ENCODE assay signal across 9 mouse cellular contexts in genomic region chr15:77359084-77359483, GRCm38 (mm10). TPM values are rescaled to one million over a fixed set of nuclear protein-coding genes. Genes with fewer than 3 reads are reported as not detected.
A peak's percentile ranks its signal among the peaks of the same experiment; 100 is the strongest.
DNase-seq lines count a peak whose midpoint lies in the region; ATAC-seq lines count a peak whose summit lies in the region.
"Had no signal": no experiment of that assay in that cellular context is flagged by ENCODE, and none has a peak within 500 bp of the region (broad histone marks: within the 10 kb centered on the region; RNA-seq: fewer than 3 reads in every experiment).

No protein-coding gene starts in this region.

- WGBS in kidney, embryonic 14.5 days: 31% methylated on average over 6 of the region's 6 CpGs
- 18% methylated on average over 6 of the region's 6 CpGs for WGBS in embryonic facial prominence, embryonic 13.5 days
- WGBS in intestine, embryonic 14.5 days: 30% methylated on average over 6 of the region's 6 CpGs
- WGBS in neural tube, embryonic 12.5 days: 14% methylated on average over 6 of the region's 6 CpGs

- peaks cover 21% of the 10 kb centered on the region for H3K4me1 ChIP-seq in kidney, embryonic 14.5 days (ENCODE audit: control insufficient read depth, insufficient read depth, low read length)
- H3K4me1 ChIP-seq in embryonic facial prominence, embryonic 13.5 days: peaks cover 77% of the 10 kb centered on the region
- peaks cover 30% of the 10 kb centered on the region for H3K4me1 ChIP-seq in intestine, embryonic 14.5 days (replicated peaks; ENCODE audit: control insufficient read depth, insufficient read depth, low read length)
- peaks cover 42% of the 10 kb centered on the region for H3K4me1 ChIP-seq in neural tube, embryonic 12.5 days

- H3K9me3 ChIP-seq in kidney, embryonic 14.5 days (ENCODE audit: control insufficient read depth, low read length): no peaks in the 10 kb centered on the region
- no peaks in the 10 kb centered on the region for H3K9me3 ChIP-seq in embryonic facial prominence, embryonic 13.5 days
- no peaks in the 10 kb centered on the region for H3K9me3 ChIP-seq in intestine, embryonic 14.5 days (ENCODE audit: control insufficient read depth, low read length)
- H3K9me3 ChIP-seq in neural tube, embryonic 12.5 days: no peaks in the 10 kb centered on the region

- H3K4me3 ChIP-seq in kidney, embryonic 14.5 days (ENCODE audit: low read length): peak overlapping the region; percentile 30; the same call in 1 of the 2 replicates
- H3K4me3 ChIP-seq in embryonic facial prominence, embryonic 13.5 days: peak overlapping the region; percentile 31
- 0 out of 2 replicates have a peak overlapping the region, but pooled peaks have one; percentile 20 for H3K4me3 ChIP-seq in intestine, embryonic 14.5 days (ENCODE audit: low read depth, low read length)
- H3K4me3 ChIP-seq in neural tube, embryonic 12.5 days: 0 out of 2 replicates have a peak overlapping the region, but pooled peaks have one; percentile 27

- no peak overlapping the region for H3K27ac ChIP-seq in kidney, embryonic 14.5 days (ENCODE audit: low read depth, low read length)
- H3K27ac ChIP-seq in embryonic facial prominence, embryonic 13.5 days: peak overlapping the region; percentile 93
- H3K27ac ChIP-seq in intestine, embryonic 14.5 days (ENCODE audit: low read depth): no peak overlapping the region
- 0 out of 2 replicates have a peak overlapping the region, but pooled peaks have one; percentile 3 for H3K27ac ChIP-seq in neural tube, embryonic 12.5 days

- no peaks in the 10 kb centered on the region for H3K36me3 ChIP-seq in kidney, embryonic 14.5 days (ENCODE audit: control insufficient read depth, insufficient read depth, low read length)
- no peaks in the 10 kb centered on the region for H3K36me3 ChIP-seq in embryonic facial prominence, embryonic 13.5 days
- H3K36me3 ChIP-seq in intestine, embryonic 14.5 days (ENCODE audit: control insufficient read depth, insufficient read depth, low read length): no peaks in the 10 kb centered on the region
- H3K36me3 ChIP-seq in neural tube, embryonic 12.5 days: no peaks in the 10 kb centered on the region

- H3K27me3 ChIP-seq in kidney, embryonic 14.5 days (ENCODE audit: control insufficient read depth, insufficient read depth, low read length): no peaks in the 10 kb centered on the region; the same call in 1 of the 2 replicates
- H3K27me3 ChIP-seq in embryonic facial prominence, embryonic 13.5 days: no peaks in the 10 kb centered on the region
- no peaks in the 10 kb centered on the region for H3K27me3 ChIP-seq in intestine, embryonic 14.5 days (replicated peaks; ENCODE audit: control insufficient read depth, insufficient read depth, low read length)
- H3K27me3 ChIP-seq in neural tube, embryonic 12.5 days (replicated peaks): no peaks in the 10 kb centered on the region

- no peak for DNase-seq in kidney, adult 11 months
- DNase-seq in intestine, embryonic 14.5 days (ENCODE audit: low spot score): no peak
- no peak for DNase-seq in layer of hippocampus, adult 9-10 months (ENCODE audit: low spot score)
- DNase-seq in spleen, postnatal 36 days (ENCODE audit: low spot score in 2 of 2): no peak
- DNase-seq in thymus, adult 18-20 months: no peak

- peak overlapping the region; percentile 48 for H3K4me2 ChIP-seq in kidney, embryonic 14.5 days (replicated peaks; ENCODE audit: low read depth, low read length)
- H3K4me2 ChIP-seq in embryonic facial prominence, embryonic 13.5 days: peak overlapping the region; percentile 58
- H3K4me2 ChIP-seq in intestine, embryonic 14.5 days (ENCODE audit: low read length): peak overlapping the region; percentile 49
- H3K4me2 ChIP-seq in neural tube, embryonic 12.5 days (replicated peaks): peak overlapping the region; percentile 57

- ATAC-seq in kidney, embryonic 14.5 days (ENCODE audit: low FRiP score, low TSS enrichment): no peak
- no peak for ATAC-seq in embryonic facial prominence, embryonic 13.5 days (ENCODE audit: insufficient number of reproducible peaks, insufficient read depth, low FRiP score, low TSS enrichment, low read depth)
- ATAC-seq in intestine, embryonic 14.5 days (replicated peaks; ENCODE audit: low FRiP score, low TSS enrichment, low read depth): no peak
- ATAC-seq in neural tube, embryonic 12.5 days (ENCODE audit: low FRiP score, low read depth): peak; percentile 22; the same call in 1 of the 2 replicates
- ATAC-seq: inflammation-experienced regulatory T-cells, adult 6 months had no signal

- H3K9ac ChIP-seq in kidney, embryonic 14.5 days (ENCODE audit: low read depth, low read length): peak overlapping the region; percentile 51; the same call in 1 of the 2 replicates
- H3K9ac ChIP-seq in embryonic facial prominence, embryonic 13.5 days: peak overlapping the region; percentile 71
- H3K9ac ChIP-seq in intestine, embryonic 14.5 days (ENCODE audit: low read length): peak overlapping the region; percentile 34
- peak overlapping the region; percentile 47 for H3K9ac ChIP-seq in neural tube, embryonic 12.5 days

RNA-seq across cellular contexts. Expression of gene Apol7a, which starts 39.8 kb away (rescaled TPM):
- polyA plus RNA-seq in kidney, embryonic 14.5 days (2014; fragmentation: Nextera tagmentation; extraction: Ambion mirVana): not detected in 2 replicates
- polyA plus RNA-seq in embryonic facial prominence, embryonic 13.5 days (2015; fragmentation: Nextera tagmentation; extraction: Ambion mirVana): not detected in 2 replicates
- 8.9 and 9.7 TPM in 2 replicates for polyA plus RNA-seq in intestine, embryonic 14.5 days (2014; fragmentation: Nextera tagmentation; extraction: Ambion mirVana)
- polyA plus RNA-seq in neural tube, embryonic 12.5 days (2016; fragmentation: Nextera tagmentation; extraction: Ambion mirVana): not detected in 2 replicates
- polyA plus RNA-seq: inflammation-experienced regulatory T-cells, adult 6 months had no signal

RNA-seq across cellular contexts. Expression of gene Apol9a, which starts 51.9 kb away (rescaled TPM):
- not detected in 2 replicates for polyA plus RNA-seq in kidney, embryonic 14.5 days (2014; fragmentation: Nextera tagmentation; extraction: Ambion mirVana)
- polyA plus RNA-seq in embryonic facial prominence, embryonic 13.5 days (2015; fragmentation: Nextera tagmentation; extraction: Ambion mirVana): 0.15 TPM in 1 of 2 replicates, not detected in the other
- polyA plus RNA-seq in intestine, embryonic 14.5 days (2014; fragmentation: Nextera tagmentation; extraction: Ambion mirVana): 0.26 and 0.43 TPM in 2 replicates
- polyA plus RNA-seq in neural tube, embryonic 12.5 days (2016; fragmentation: Nextera tagmentation; extraction: Ambion mirVana): 0.24 TPM in 1 of 2 replicates, not detected in the other

RNA-seq across cellular contexts. Expression of gene Rbfox2, which starts 52.3 kb away (rescaled TPM):
- polyA plus RNA-seq in kidney, embryonic 14.5 days (2014; fragmentation: Nextera tagmentation; extraction: Ambion mirVana): 57.6 and 64.6 TPM in 2 replicates
- 57.8 and 66.7 TPM in 2 replicates for polyA plus RNA-seq in embryonic facial prominence, embryonic 13.5 days (2015; fragmentation: Nextera tagmentation; extraction: Ambion mirVana)
- polyA plus RNA-seq in intestine, embryonic 14.5 days (2014; fragmentation: Nextera tagmentation; extraction: Ambion mirVana): 67.8 and 72.2 TPM in 2 replicates
- 148 and 159 TPM in 2 replicates for polyA plus RNA-seq in neural tube, embryonic 12.5 days (2016; fragmentation: Nextera tagmentation; extraction: Ambion mirVana)
- polyA plus RNA-seq: inflammation-experienced regulatory T-cells, adult 6 months had no signal

Comparison
In these comparisons a context has a peak if more than half of its experiments do, and no peak if none do; other contexts are left out.
1. H3K27ac ChIP-seq: peak in embryonic facial prominence, embryonic 13.5 days (single experiment) and neural tube, embryonic 12.5 days (single experiment); none in kidney, embryonic 14.5 days (single experiment) and intestine, embryonic 14.5 days (single experiment).
2. Peak in every context shown above with its lines, with median percentiles within 50 percentile points of each other: H3K4me2 ChIP-seq, H3K4me3 ChIP-seq and H3K9ac ChIP-seq.